Mouse (Mus musculus) heart, adult 11 months (tissue): ENCODE measurements around the gene Rasgrp1.

Source experiments
- DNase-seq: peaks from one replicate; pipeline ENCODE4 v3.0.0; 2022

The Rasgrp1 gene

DNA sequence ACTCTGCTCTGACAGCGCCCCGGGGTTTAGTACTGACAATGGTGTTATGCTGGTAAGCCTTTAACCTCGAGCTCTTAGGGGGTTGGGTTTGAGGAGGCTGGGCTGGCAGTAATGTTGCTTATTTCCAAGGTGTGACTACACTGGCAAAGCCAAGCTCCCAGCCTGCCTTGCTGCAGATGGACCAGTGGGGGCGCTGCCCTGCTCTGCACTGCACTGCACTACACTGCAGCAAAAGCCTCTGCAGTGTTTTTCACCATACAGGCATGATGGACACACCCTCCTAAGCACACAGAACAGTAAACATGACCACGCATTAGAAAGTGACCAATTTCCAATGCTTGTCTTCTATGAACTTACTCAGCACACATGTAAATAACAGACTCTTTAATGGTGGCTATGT lies 11.2 kb downstream of the Rasgrp1 start:
- no peak for DNase-seq

GRCm38 (mm10) chr2:117328521-117329285 lies 14.1 kb downstream of the Rasgrp1 start:
- DNase-seq: no peak

- no peak for DNase-seq
Observed at GRCm38 (mm10) chr2:117322399-117322798, 20.4 kb downstream of the Rasgrp1 start.

- no peak for DNase-seq
Observed at GRCm38 (mm10) chr2:117321231-117321630, 21.6 kb downstream of the Rasgrp1 start.

GRCm38 (mm10) chr2:117318991-117319390 lies 23.8 kb downstream of the Rasgrp1 start:
- no peak for DNase-seq

GRCm38 (mm10) chr2:117313586-117314235 lies 29.1 kb downstream of the Rasgrp1 start:
- no peak for DNase-seq

- no peak for DNase-seq
Observed at GRCm38 (mm10) chr2:117312441-117312895, 30.3 kb downstream of the Rasgrp1 start.

DNA sequence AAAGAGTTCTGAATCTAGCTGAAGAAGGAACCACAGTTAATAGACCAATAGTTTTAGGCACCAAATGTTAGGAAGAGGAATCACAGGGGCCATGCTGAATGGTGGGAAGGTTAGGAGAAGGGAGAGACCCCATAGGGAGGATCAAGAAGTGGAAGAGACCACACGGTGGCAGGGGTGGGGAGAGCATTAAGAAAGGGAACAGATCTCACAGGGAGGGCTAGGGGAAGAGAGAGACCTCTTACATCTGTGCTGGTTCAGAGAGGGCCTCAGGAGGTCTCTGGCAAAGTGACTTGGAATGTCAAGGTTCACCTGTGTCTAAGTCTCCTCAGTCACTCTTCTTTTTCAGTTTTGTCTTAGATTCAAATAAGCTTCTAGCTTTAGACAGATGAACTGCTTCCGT lies 30.8 kb downstream of the Rasgrp1 start:
- no peak for DNase-seq

GRCm38 (mm10) chr2:117311349-117311748 lies 31.5 kb downstream of the Rasgrp1 start:
- DNase-seq: no peak

DNA sequence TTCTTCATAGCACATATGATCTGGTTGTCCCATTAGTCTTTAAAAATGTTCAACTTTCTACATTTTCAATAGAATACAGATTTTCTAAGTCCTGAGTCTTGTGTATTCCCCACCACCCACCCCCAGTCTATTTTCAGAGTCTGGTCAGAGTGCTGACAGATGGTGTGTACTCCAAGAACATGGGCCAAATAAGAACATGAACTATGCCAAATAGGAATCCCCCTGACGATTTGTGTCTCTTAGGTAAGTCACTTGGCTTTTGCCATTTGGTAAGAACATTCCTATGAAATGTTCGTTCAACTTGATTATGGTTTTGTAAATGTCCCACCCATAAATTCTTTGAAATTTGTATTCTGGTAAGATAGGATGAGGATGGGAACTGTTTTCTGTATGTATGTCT lies 33.8 kb downstream of the Rasgrp1 start:
- no peak for DNase-seq

DNA sequence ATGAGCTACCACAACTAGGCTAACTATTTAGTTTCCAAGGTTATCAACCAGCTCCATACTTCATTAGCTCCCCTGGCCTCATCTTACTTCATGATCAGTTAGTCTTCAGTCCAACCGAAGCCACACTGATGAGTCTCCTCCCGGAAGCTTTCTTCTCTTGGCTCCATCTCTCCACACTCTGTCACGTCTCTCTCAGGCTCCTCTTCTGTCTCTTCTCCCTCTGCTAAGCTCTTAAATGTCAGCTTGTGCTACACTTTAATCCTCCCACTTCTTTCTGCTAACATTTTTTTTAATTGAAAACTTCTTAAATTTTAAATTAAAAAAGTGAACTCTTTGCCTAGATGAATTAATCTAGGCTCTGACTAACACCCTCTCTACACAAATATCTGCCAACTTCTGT lies 34.8 kb downstream of the Rasgrp1 start:
- DNase-seq: no peak

DNA sequence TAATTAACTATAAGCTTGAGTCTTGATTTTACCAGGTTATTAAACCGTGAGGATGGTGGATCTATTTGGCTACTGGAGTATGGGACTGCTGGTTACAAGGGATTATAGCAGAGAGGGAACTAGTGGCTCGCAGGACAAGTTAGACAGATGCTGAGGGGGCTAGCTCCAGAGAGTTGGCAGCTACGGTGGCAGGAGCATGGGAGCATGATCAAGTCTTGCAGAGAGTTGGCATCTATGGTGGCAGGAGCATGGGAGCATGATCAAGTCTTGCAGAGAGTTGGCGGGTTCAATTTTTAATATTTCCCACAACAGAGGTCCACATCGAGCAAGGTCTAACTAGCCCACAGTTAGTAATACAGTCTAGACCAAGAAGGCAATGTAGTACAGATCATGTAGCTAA lies 37.9 kb downstream of the Rasgrp1 start:
- no peak for DNase-seq

- DNase-seq: peak; percentile 93
Observed at GRCm38 (mm10) chr2:117303391-117304350, 39.1 kb downstream of the Rasgrp1 start.

GRCm38 (mm10) chr2:117299596-117300448 lies 43.0 kb downstream of the Rasgrp1 start:
- DNase-seq: no peak

- no peak for DNase-seq
Observed at GRCm38 (mm10) chr2:117288291-117288690, 54.5 kb downstream of the Rasgrp1 start.

- DNase-seq: peak; percentile 90
Observed at GRCm38 (mm10) chr2:117263786-117264408, 78.9 kb downstream of the Rasgrp1 start.

DNA sequence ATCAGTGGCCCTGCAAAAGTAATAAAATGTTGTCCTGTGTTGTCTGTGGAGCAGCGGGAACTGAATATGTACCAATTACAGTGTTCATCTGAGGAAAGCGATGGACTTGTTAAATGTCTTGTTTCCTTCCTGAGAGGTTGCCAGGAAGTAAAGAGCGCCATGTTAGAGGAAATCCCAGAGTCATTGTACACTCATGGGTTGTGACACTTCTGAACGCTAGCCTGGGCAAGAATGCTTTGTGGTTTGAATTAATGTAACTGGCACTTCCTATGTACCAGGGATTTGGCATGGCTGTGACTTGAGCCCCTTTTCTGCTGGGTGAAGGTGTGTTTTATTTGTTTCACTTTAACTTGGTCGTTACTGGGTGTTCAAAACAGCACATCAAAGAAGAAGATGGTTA lies 80.6 kb downstream of the Rasgrp1 start:
- no peak for DNase-seq

DNA sequence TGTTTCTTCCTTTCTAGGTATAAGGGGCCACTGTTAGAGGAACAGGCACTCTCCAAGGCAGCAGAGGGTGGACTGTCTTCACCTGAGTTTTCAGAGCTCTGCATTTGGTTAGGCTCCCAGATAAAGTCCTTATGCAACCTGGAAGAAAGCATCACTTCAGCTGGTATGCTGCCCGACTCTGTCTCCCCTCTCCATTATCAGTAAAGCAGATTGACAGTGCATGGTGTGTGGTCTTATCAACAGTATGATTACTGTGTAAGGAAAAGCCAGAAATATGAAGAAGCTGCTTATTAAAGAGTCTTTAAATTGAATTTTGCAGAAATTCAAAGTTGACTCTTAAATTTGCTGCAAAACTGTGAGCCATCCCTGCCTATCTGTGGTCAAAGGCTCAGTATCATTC lies 85.2 kb downstream of the Rasgrp1 start:
- DNase-seq: peak; percentile 33

DNA sequence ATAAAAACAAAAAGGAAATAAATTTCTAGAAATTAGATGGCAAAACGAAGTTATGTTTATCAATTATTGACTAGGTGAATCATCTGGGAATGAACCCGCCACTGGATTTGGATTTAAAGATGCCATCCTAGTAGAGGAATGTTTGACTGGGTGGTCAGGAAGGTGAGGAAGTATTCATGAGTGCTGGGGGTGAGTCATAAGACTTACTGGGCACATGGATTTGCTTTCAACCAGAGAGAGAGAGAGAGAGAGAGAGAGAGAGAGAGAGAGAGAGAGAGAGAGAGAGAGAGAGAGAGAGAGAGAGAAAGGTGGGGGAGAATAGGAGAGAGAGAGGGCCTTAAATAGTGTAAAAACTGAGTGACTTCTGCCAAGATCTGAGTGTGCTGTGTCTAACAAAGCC lies 87.4 kb downstream of the Rasgrp1 start:
- no peak for DNase-seq

- no peak for DNase-seq
Observed at GRCm38 (mm10) chr2:117250001-117250510, 92.7 kb downstream of the Rasgrp1 start.

DNA sequence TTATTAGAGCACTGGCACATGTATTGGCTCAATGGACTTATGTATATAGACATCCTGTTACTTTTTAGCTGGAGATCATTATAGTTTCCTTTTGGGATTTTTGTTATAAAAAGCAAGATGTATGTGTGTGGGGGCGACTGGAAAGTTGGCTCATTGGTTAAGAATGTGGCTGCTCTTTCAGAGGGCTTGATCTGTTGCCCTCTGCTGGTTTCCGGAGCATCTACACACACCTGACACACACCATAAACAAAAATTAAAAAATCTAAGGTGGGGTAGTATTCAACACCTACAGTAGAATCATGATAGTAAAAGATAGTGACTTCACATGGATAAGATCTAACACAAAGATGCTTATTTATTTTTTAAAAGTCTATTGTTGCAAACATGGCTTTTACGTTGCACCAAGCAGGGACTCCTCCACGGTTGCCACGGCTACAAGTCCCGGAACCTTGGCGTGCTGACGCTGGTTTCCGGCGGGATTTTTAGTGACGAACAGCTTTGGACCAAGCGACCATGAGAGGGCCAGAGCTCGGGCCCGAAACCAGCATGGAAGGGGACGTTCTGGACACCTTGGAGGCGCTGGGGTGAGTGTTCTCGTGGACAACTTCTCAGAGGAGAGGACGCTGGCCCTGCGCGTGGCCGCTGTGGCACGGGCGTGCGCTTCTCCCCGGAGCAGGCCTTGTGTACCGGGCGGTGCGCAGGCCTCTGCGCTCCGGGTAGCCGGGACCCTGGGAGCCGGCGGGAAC lies 93.4 kb downstream of the Rasgrp1 start, which contains the start of gene Fam98b:
TSS of gene Fam98b (plus strand) at position 485 of the 746 bp plus-strand sequence.
- peak; percentile 99 for DNase-seq
